Mouse (Mus musculus): ENCODE measurements at regions not wholly inside any gene's neighbourhood (a gene's known extent, or its start where the extent isn't known, plus 50 kb on each side); places are given as distances from the start of the nearest gene placed in this dataset.

GRCm38 (mm10) chr1:194540923-194541322, 77.1 kb upstream of the Plxna2 start:
- TF ChIP-seq CTCF (conservative IDR thresholded peaks at IDR 0.05; ENCODE audit: low read length) (no peak), NANOG (IDR thresholded peaks at IDR 0.05; ENCODE audit: borderline replicate concordance, low read length) (no peak), POU5F1 (IDR thresholded peaks at IDR 0.05; ENCODE audit: borderline replicate concordance, low read length) (no peak)

Measured in E14TG2a.4 (cell line).